Comparison of ENCODE assay signal across 13 mouse cellular contexts in the genomic region with DNA sequence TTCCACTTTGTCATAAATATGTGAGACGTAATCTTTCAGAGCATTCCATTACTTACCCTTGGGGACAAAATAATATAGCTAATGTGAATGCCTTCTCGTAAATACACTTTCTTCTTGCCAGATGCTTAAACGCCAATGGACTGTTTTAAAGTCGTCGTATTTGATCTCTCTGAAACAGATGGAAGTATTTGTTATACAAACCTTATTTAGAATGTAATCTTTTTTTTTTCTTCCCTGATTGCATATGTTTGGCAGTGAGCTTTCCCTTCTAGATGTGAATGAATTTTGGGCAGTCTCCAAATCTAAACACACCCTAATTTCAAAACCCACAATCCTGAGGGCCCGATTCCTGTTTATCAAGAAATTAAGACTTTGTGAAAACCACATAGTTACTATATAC.
"Had no signal": no experiment of that assay in that cellular context is flagged by ENCODE, and none has a peak within 500 bp of the region (broad histone marks: within the 10 kb centered on the region; RNA-seq: fewer than 3 reads in every experiment).

No protein-coding gene starts in this region.

- H3K9ac ChIP-seq: liver, embryonic 13.5 days; liver, embryonic 15.5 days; liver, postnatal 0 days; midbrain, embryonic 13.5 days; midbrain, embryonic 15.5 days; neural tube, embryonic 12.5 days; stomach, embryonic 15.5 days had no signal

- H3K9me3 ChIP-seq: liver, embryonic 13.5 days; liver, embryonic 15.5 days; megakaryocyte, embryonic 14.5 days; midbrain, embryonic 13.5 days; midbrain, embryonic 15.5 days; neural tube, embryonic 12.5 days; stomach, embryonic 15.5 days had no signal

- H3K4me1 ChIP-seq: liver, embryonic 13.5 days; liver, embryonic 15.5 days; megakaryocyte, embryonic 14.5 days; midbrain, embryonic 13.5 days; midbrain, embryonic 15.5 days; stomach, embryonic 15.5 days had no signal

- H3K4me3 ChIP-seq: liver, embryonic 13.5 days; liver, embryonic 15.5 days; megakaryocyte, embryonic 14.5 days; midbrain, embryonic 13.5 days; midbrain, embryonic 15.5 days; neural tube, embryonic 12.5 days; stomach, embryonic 15.5 days had no signal

- ATAC-seq: liver, postnatal 0 days; midbrain, embryonic 13.5 days; midbrain, embryonic 15.5 days had no signal

- H3K4me2 ChIP-seq: liver, embryonic 11.5 days; liver, embryonic 13.5 days; liver, embryonic 15.5 days; midbrain, embryonic 11.5 days; midbrain, embryonic 13.5 days; midbrain, embryonic 15.5 days; neural tube, embryonic 12.5 days; stomach, embryonic 15.5 days had no signal

- DNase-seq: liver, embryonic 13.5 days; right cerebral cortex, postnatal 14 days had no signal

- H3K27me3 ChIP-seq: liver, embryonic 13.5 days; liver, embryonic 15.5 days; megakaryocyte, embryonic 14.5 days; midbrain, embryonic 13.5 days; midbrain, embryonic 15.5 days; neural tube, embryonic 12.5 days; stomach, embryonic 15.5 days had no signal

- H3K36me3 ChIP-seq: liver, embryonic 13.5 days; liver, embryonic 15.5 days; midbrain, embryonic 15.5 days; neural tube, embryonic 12.5 days; stomach, embryonic 15.5 days had no signal

- H3K27ac ChIP-seq: liver, embryonic 13.5 days; liver, embryonic 15.5 days; macrophage; midbrain, embryonic 13.5 days; midbrain, embryonic 15.5 days; neural tube, embryonic 12.5 days; stomach, embryonic 15.5 days; stomach, postnatal 0 days had no signal
